ENCODE assay signal across 14 mouse cellular contexts in the genomic region with DNA sequence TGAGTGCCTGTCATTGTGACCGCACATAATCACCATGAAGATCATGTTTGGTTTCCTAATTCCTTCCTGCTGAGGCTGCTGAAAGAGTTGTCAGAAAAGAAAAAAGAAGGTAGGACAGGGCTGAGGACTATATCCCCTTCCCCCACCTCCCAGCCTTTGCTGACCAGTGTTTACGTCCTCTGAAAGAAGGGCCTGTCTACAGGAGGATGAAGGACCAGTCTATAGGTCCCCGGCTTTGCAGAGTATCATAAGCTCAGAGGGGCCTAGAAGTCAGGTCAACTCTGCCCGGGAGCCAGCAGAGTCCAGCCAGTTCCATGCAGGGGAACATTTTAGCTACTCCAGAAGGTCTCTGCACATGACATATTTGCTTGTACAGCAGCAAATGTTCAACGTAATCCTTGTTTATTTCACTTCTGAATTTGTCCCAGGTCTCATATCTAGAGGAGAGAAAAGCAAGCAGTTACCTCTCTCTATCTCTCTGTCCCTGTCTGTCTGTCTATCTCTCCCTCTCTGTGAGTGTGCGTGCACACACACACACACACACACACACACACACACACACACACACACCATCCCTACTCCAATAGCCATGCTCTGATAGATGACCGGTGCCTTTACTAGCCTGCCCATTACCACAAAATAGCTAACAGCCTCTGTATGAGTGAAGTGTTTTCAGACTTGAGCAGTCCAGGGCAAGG. TPM values are rescaled to one million over a fixed set of nuclear protein-coding genes. Genes with fewer than 3 reads are reported as not detected.
DNase-seq lines count a peak whose midpoint lies in the region; ATAC-seq and TF ChIP-seq lines count a peak whose summit lies in the region.
"Had no signal": no experiment of that assay in that cellular context is flagged by ENCODE, and none has a peak within 500 bp of the region (broad histone marks: within the 10 kb centered on the region; RNA-seq: fewer than 3 reads in every experiment).

No protein-coding gene starts in this region.

- no peak overlapping the region for H3K9ac ChIP-seq in forebrain, embryonic 15.5 days (replicated peaks)
- H3K9ac ChIP-seq: limb, embryonic 13.5 days; neural tube, embryonic 13.5 days had no signal

- peaks cover 94% of the 10 kb centered on the region for H3K4me1 ChIP-seq in erythroblast, embryonic 14.5 days (ENCODE audit: control insufficient read depth)
- H3K4me1 ChIP-seq in forebrain, embryonic 15.5 days = peaks cover 22% of the 10 kb centered on the region
- H3K4me1 ChIP-seq: limb, embryonic 13.5 days had no signal

- H3K9me3 ChIP-seq in erythroblast, embryonic 14.5 days (ENCODE audit: control insufficient read depth, low read length) = no peaks in the 10 kb centered on the region
- no peaks in the 10 kb centered on the region for H3K9me3 ChIP-seq in forebrain, embryonic 15.5 days
- H3K9me3 ChIP-seq: limb, embryonic 13.5 days; neural tube, embryonic 13.5 days had no signal

- H3K36me3 ChIP-seq in erythroblast, embryonic 14.5 days (ENCODE audit: control insufficient read depth) = peaks cover 76% of the 10 kb centered on the region
- H3K36me3 ChIP-seq in forebrain, embryonic 15.5 days = no peaks in the 10 kb centered on the region
- H3K36me3 ChIP-seq: limb, embryonic 13.5 days; neural tube, embryonic 13.5 days had no signal

- 0 out of 2 replicates have a peak overlapping the region, but pooled peaks have one; percentile 15 for H3K27ac ChIP-seq in left cerebral cortex, adult 2 months
- H3K27ac ChIP-seq in forebrain, embryonic 15.5 days (replicated peaks) = no peak overlapping the region
- H3K27ac ChIP-seq: limb, embryonic 13.5 days; neural tube, embryonic 13.5 days had no signal

- peak; percentile 40 for DNase-seq in embryo, embryonic 10.5 days (ENCODE audit: low spot score)
- no peak for DNase-seq in embryo, embryonic 11 days
- DNase-seq in left cerebral cortex, adult 2 months (ENCODE audit: extremely low spot score in 1 of 2, low spot score in 2 of 2) = no peak
- no peak for DNase-seq in left cerebral cortex, postnatal 14 days (ENCODE audit: low spot score in 2 of 2)
- DNase-seq in thymus, postnatal 0 days (ENCODE audit: low spot score) = no peak
- DNase-seq: heart, postnatal 14 days; kidney, adult 2 months; lung, postnatal 4 days; thymus, postnatal 36 days had no signal

- WGBS in forebrain, embryonic 15.5 days = 65% methylated on average over 7 of the region's 7 CpGs

- no peak for TF ChIP-seq CTCF in left cerebral cortex, adult 2 months (IDR thresholded peaks at IDR 0.05)

- ATAC-seq in megakaryocyte, adult 5-6 weeks (ENCODE audit: poor library complexity, severe bottlenecking) = peak; percentile 35; the same call in 1 of the 2 replicates
- ATAC-seq in forebrain, embryonic 15.5 days (replicated peaks) = no peak

- H3K27me3 ChIP-seq in erythroblast, embryonic 14.5 days (ENCODE audit: control insufficient read depth) = no peaks in the 10 kb centered on the region; the same call in 1 of the 2 replicates
- H3K27me3 ChIP-seq in forebrain, embryonic 15.5 days = no peaks in the 10 kb centered on the region
- H3K27me3 ChIP-seq: limb, embryonic 13.5 days; neural tube, embryonic 13.5 days had no signal

- intact Hi-C loops in left cerebral cortex, adult 2 months (cut with DNase I) = no loop called here
- intact Hi-C loops in left cerebral cortex, postnatal 14 days (cut with DNase I) = no loop called here

- H3K4me3 ChIP-seq in left cerebral cortex, adult 2 months = no peak overlapping the region
- H3K4me3 ChIP-seq in erythroblast, embryonic 14.5 days (replicated peaks) = peak overlapping the region; percentile 59
- H3K4me3 ChIP-seq in forebrain, embryonic 15.5 days = no peak overlapping the region
- H3K4me3 ChIP-seq: limb, embryonic 13.5 days; neural tube, embryonic 13.5 days had no signal

- no peak overlapping the region for H3K4me2 ChIP-seq in forebrain, embryonic 15.5 days (replicated peaks)
- H3K4me2 ChIP-seq: limb, embryonic 13.5 days; neural tube, embryonic 13.5 days had no signal

RNA-seq across cellular contexts. Expression of a gene that starts 31.0 kb away (rescaled TPM):
- 100 to 1,000 TPM; 173 to 176 TPM for total RNA-seq in left cerebral cortex, adult 2 months (2021)
- 100 to 1,000 TPM; 173 to 176 TPM for total RNA-seq in left cerebral cortex, postnatal 14 days (2021)
- polyA plus RNA-seq in erythroblast, embryonic 14.5 days (2012) = 3.0 and 3.7 TPM in 2 replicates
- total RNA-seq in megakaryocyte, adult 5-6 weeks (2015) = 44.6 and 46.5 TPM in 2 replicates
- total RNA-seq in megakaryocyte, adult 5-6 weeks (2017) = 12.7 and 15.5 TPM in 2 replicates
- polyA plus RNA-seq in forebrain, embryonic 15.5 days (2015; fragmentation: Nextera tagmentation; extraction: Ambion mirVana) = 16.7 and 17.1 TPM in 2 replicates
- 3.1 and 3.6 TPM in 2 replicates for polyA plus RNA-seq in thymus, postnatal 0 days (2015; fragmentation: Nextera tagmentation; extraction: Ambion mirVana)
